Mouse (Mus musculus) E14TG2a.4 (cell line): ENCODE measurements around the gene Npr3.
A peak's percentile ranks its signal among the peaks of the same experiment; 100 is the strongest.

ENCODE experiments used
- CTCF ChIP-seq: conservative IDR thresholded peaks from 2 replicates; pipeline ENCODE4 v1.5.1; 2014; ENCODE audit warnings: low read length
- POU5F1 ChIP-seq: IDR thresholded peaks from 2 replicates; pipeline ENCODE4 v1.6.1; 2014; ENCODE audit warnings: low read length, borderline replicate concordance

GRCm38 (mm10) chr15:11891395-11891794 is 15.7 kb downstream of the Npr3 start:
- TF ChIP-seq CTCF (peak; percentile 73), POU5F1 (no peak)
